Mouse (Mus musculus): ENCODE results near the gene Trim32. TPM values are rescaled to one million over a fixed set of nuclear protein-coding genes. Genes with fewer than 3 reads are reported as not detected.

Gene Trim32
- 18.5 TPM for polyA plus RNA-seq (2014; fragmentation: Illumina TruSeq; extraction: RNeasy Lipid Tissue Mini Kit (QIAGEN cat#74804); ENCODE audit: low read depth, low replicate concordance)

GRCm38 (mm10) chr4:65604504-65605150 lies at the start of gene Trim32:
Gene Trim32 (plus strand): TSS chr4:65604986.

Measured in kidney, adult 10 weeks (tissue).